Mouse (Mus musculus) G1E (cell line): ENCODE results near the gene Lhx3. TPM values are rescaled to one million over a fixed set of nuclear protein-coding genes. Genes with fewer than 3 reads are reported as not detected.

Source experiments
- ATAC-seq: 2 replicates; pipeline ENCODE4 v1.8.0; 2016; ENCODE audit warnings: mild to moderate bottlenecking; ENCODE audit not compliant: insufficient number of reproducible peaks, poor library complexity, low FRiP score, severe bottlenecking; ENCODE audit errors: extremely low read depth
- DNase-seq: peaks from one replicate; pipeline ENCODE4 v3.0.0; 2012; ENCODE audit warnings: low spot score
- H3K27me3 ChIP-seq: 2 replicates; pipeline ENCODE4 v1.6.1; 2012; ENCODE audit warnings: mild to moderate bottlenecking, low read length, inconsistent platforms; ENCODE audit not compliant: insufficient read depth
- H3K36me3 ChIP-seq: replicated peaks from 2 replicates; pipeline ENCODE3; 2012; ENCODE audit warnings: mild to moderate bottlenecking, inconsistent platforms
- H3K4me1 ChIP-seq: 2 replicates; pipeline ENCODE4 v1.6.1; 2012; ENCODE audit warnings: low read depth, low read length, inconsistent platforms, mixed read lengths; ENCODE audit not compliant: insufficient read depth
- H3K4me3 ChIP-seq: 2 replicates; pipeline ENCODE4 v1.5.1; 2012; ENCODE audit warnings: low read depth, mild to moderate bottlenecking, inconsistent platforms, low read length, moderate library complexity, mixed read lengths
- H3K9me3 ChIP-seq: replicated peaks from 2 replicates; pipeline ENCODE4 v1.6.1; 2012; ENCODE audit warnings: inconsistent platforms
- CTCF ChIP-seq: IDR thresholded peaks from 2 replicates; pipeline ENCODE4 v1.5.1; 2012; ENCODE audit warnings: low read depth, low read length, inconsistent platforms, mixed read lengths
- GATA1 ChIP-seq: IDR thresholded peaks from 2 replicates; pipeline ENCODE4 v1.6.1; 2012; ENCODE audit warnings: borderline replicate concordance, low read length, inconsistent platforms, mixed read lengths
- GATA2 ChIP-seq: IDR thresholded peaks from 2 replicates; pipeline ENCODE4 v1.6.1; 2012; ENCODE audit warnings: low read depth, low read length, inconsistent platforms, borderline replicate concordance
- POLR2AphosphoS5 ChIP-seq: IDR thresholded peaks from 2 replicates; pipeline ENCODE4 v1.6.1; 2012; ENCODE audit warnings: low read depth, low read length, inconsistent platforms; ENCODE audit not compliant: insufficient replicate concordance
- TAL1 ChIP-seq: conservative IDR thresholded peaks from 2 replicates; pipeline ENCODE4 v1.6.1; 2012; ENCODE audit warnings: low read depth, low read length, inconsistent platforms, mixed read lengths
- polyA plus RNA-seq: library from polyadenylated mRNA; stranded (reverse); fragments of >175 nt; gene quantifications from 2 replicates; pipeline ENCODE4 v1.2.3, GENCODE M21; 2012
- total RNA-seq, 2 experiments: library from RNA; stranded (forward) in 1 of 2; stranded (reverse) in 1 of 2; fragments of 200-1000 nt in 1 of 2; fragments of >200 nt in 1 of 2; fragmentation: Nextera tagmentation in 1 of 2; gene quantifications; 2 replicates each; pipeline ENCODE4 v1.2.3; 2014 to 2017

Lhx3 gene
- total and polyA plus RNA-seq, 3 experiments: not detected

DNA sequence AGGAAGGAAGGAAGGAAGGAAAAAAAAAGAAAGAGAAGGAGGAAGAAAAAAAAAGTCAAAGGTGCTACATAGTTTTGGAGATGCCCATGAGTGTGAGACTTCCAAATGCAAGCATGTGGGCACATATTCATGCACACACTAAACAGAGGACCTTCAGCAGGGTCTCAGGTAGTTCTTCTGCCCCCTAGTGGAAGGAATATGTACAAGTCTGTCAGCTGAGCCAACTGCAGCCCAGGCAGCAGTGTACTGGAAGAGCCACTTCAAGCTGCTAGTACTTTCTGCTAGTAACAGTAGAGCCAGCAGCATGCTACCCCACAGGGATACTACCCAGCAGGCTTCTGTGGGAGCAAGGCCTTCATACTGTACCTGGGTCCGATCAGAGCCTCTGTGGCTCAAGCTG, 19.7 kb upstream of the Lhx3 start:
- peak; percentile 66 for TF ChIP-seq CTCF
- no peak for TF ChIP-seq TAL1
- peak; percentile 65 for DNase-seq
- peak; percentile 22; the same call in 1 of the 2 replicates for ATAC-seq
- Histone ChIP-seq H3K4me3 (no peak overlapping the region), H3K9me3 (no peaks in the 10 kb centered on the region), H3K4me1 (peaks cover 20% of the 10 kb centered on the region), H3K36me3 (peaks cover 94% of the 10 kb centered on the region), H3K27me3 (no peaks in the 10 kb centered on the region)

DNA sequence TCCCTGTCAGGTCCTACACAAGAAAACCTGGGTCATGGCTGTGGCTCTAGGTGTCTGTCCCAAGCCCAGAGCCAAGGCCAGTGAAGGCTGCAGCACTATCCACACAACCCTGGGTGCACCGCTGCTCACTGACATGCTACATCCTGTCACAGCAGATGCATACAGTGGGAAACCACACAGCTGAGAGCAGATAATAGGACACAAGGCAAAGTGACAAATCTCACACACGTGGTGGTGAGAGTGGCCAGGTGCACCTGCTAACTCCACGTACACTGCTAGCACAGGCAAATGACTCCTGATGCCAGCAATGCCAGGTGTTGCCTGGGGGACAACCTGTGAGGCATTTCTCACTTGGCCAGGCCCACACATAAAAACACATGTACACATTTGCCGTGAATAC, 17.2 kb upstream of the Lhx3 start:
- Histone ChIP-seq H3K9me3 (no peaks in the 10 kb centered on the region), H3K4me1 (no peaks in the 10 kb centered on the region; the same call in none of the 2 replicates), H3K4me3 (no peak overlapping the region), H3K27me3 (no peaks in the 10 kb centered on the region), H3K36me3 (peaks cover 95% of the 10 kb centered on the region)
- TF ChIP-seq POLR2AphosphoS5 (no peak), GATA1 (no peak), GATA2 (no peak), CTCF (no peak), TAL1 (no peak)
- no peak for ATAC-seq
- DNase-seq: no peak

DNA sequence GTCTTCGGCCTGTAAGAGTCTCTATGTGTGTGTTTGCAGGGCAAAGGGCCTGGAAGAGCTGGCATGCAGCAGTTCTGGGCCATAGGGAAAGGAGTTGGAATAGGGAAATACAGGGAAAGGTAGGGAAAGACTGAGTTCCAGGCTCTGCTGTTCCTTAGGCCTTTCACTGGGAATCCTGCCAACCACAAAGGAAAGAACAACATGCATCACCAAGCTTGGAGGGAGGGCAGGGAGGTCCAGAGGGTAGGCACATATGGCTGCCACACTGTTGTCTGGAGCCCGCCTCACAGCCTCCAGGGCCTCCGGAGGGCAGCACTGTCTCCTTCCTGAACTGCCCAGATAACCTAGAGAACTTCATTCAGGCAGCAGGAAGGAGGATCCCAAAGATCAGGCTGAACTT, 15.9 kb upstream of the Lhx3 start:
- DNase-seq: no peak
- H3K36me3 ChIP-seq: peaks cover 97% of the 10 kb centered on the region
- ATAC-seq: no peak

DNA sequence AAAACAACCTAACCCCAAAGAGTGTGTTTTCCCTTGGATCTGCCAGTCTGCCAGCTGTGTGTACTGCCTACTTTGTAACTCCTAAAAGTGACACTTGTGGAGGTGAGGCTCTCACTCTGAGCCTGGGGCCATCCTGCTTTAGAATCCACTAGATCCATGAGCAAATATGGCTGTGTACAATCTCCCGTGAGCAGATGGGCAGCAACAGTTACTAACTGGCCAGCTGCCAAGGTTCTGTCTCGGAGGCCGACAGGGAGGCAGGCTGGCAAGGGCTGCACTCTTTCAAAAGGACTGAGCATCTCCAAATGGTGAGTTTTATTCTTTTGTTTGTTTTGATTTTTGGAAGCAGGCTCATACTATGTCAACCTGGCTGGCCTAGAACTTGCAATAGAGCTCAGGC, 6.4 kb upstream of the Lhx3 start:
- peaks cover 97% of the 10 kb centered on the region for H3K36me3 ChIP-seq
- no peaks in the 10 kb centered on the region for H3K4me1 ChIP-seq
- no peak for ATAC-seq
- TF ChIP-seq POLR2AphosphoS5 (no peak), GATA2 (no peak), GATA1 (no peak), TAL1 (no peak; the same call in 1 of the 2 replicates), CTCF (no peak)
- no peaks in the 10 kb centered on the region for H3K9me3 ChIP-seq
- H3K4me3 ChIP-seq: no peak overlapping the region
- H3K27me3 ChIP-seq: no peaks in the 10 kb centered on the region
- DNase-seq: peak; percentile 40

More for the DNA sequence above, 15.9 kb upstream of the Lhx3 start:
- TF ChIP-seq GATA1 (no peak), GATA2 (no peak), POLR2AphosphoS5 (no peak), TAL1 (no peak), CTCF (no peak)
- Histone ChIP-seq H3K4me1 (no peaks in the 10 kb centered on the region; the same call in none of the 2 replicates), H3K9me3 (no peaks in the 10 kb centered on the region), H3K27me3 (no peaks in the 10 kb centered on the region), H3K4me3 (no peak overlapping the region)

DNA sequence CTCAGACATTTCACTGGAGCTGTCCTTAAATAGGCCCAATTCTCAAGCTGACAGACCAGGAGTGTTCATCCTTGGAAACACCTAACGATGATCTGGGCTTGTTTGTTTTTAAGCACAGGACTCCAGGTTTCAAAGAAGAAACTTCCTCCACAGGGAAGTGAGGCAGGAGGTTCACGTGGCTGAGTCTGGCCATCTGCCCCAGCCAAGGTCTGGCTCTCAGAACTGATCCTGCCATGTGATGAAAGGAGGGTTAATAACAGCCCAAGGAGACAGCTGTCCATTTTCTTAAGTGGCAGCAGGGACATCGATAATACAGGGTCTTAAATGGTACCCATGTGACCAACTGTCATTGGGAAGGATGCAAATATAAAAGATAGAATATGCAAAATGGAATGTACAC, 1.5 kb upstream of the Lhx3 start:
- Histone ChIP-seq H3K4me1 (peaks cover 5% of the 10 kb centered on the region; the same call in 1 of the 2 replicates), H3K27me3 (peaks cover 10% of the 10 kb centered on the region; the same call in 1 of the 2 replicates), H3K9me3 (no peaks in the 10 kb centered on the region), H3K4me3 (no peak overlapping the region), H3K36me3 (peaks cover 59% of the 10 kb centered on the region)
- ATAC-seq (no peak), DNase-seq (no peak)
- TF ChIP-seq POLR2AphosphoS5 (no peak), CTCF (no peak), GATA1 (no peak), TAL1 (no peak)

DNA sequence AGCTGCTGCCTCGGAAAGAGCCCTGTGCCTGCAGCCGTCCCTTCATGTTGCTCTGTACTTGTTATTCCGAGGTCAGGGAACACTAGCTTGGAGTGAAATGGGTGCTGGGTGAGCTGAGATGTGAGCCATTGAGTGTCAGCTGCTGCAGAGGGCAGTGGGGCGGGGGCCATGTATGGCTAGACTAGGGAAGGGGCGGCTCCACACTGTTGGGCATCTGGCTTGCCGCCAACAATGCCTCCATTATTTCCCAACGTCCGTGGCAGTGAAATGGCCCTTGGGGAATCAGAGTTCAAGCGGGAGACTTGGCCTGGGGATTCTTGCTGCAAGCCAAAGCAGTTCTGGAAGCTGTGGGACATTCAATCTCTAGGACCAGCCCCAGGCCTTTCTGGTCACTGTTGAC, 530 bp downstream of the Lhx3 start:
- peaks cover 16% of the 10 kb centered on the region; the same call in 1 of the 2 replicates for H3K27me3 ChIP-seq
- no peak for ATAC-seq

DNA sequence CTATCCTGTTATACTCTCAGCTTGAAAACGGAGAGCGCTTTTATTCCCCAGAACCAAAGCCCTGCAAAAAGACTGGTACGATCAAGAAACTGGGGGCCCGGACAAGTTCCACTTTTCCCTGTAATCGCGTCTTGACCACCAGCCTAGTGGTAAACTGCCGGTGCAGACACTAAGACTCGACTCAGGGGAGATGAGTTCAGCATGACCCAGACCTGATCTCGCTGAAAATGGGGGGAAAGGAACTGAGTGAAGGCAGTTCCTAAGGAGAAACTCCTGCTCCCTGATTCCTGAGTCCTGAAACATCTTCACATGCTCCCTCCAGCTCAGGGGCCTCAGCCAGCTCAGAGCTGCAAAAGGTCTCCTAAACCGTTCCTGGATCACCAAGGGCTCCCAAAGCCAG, 2.3 kb downstream of the Lhx3 start:
- no peak for TF ChIP-seq GATA1
- TF ChIP-seq TAL1: no peak
- no peak for TF ChIP-seq CTCF
- no peak for TF ChIP-seq GATA2
- no peak for TF ChIP-seq POLR2AphosphoS5
- Histone ChIP-seq H3K27me3 (peaks cover 26% of the 10 kb centered on the region), H3K9me3 (no peaks in the 10 kb centered on the region), H3K4me1 (peaks cover 5% of the 10 kb centered on the region; the same call in 1 of the 2 replicates), H3K4me3 (no peak overlapping the region), H3K36me3 (peaks cover 22% of the 10 kb centered on the region)
- no peak for ATAC-seq
- DNase-seq: no peak

More for the DNA sequence above, 530 bp downstream of the Lhx3 start:
- Histone ChIP-seq H3K9me3 (no peaks in the 10 kb centered on the region), H3K36me3 (peaks cover 40% of the 10 kb centered on the region), H3K4me3 (no peak overlapping the region), H3K4me1 (peaks cover 5% of the 10 kb centered on the region; the same call in 1 of the 2 replicates)
- no peak for DNase-seq
- TF ChIP-seq POLR2AphosphoS5 (no peak), TAL1 (no peak), GATA1 (no peak), CTCF (no peak), GATA2 (no peak)
